Mouse (Mus musculus) cerebellum, postnatal 36 days (tissue): ENCODE results near the gene Sycp1.
A peak's percentile ranks its signal among the peaks of the same experiment; 100 is the strongest.

Experiments used
- DNase-seq, 2 experiments: peaks; one replicate each; pipeline ENCODE4 v3.0.0; 2021 to 2022; ENCODE audit warnings: mixed read lengths in 2 of 2

The Sycp1 gene

GRCm38 (mm10) chr3:102935451-102936354 is at the start of gene Sycp1:
Sycp1 (minus strand) TSS chr3:102936100.
- no peak for DNase-seq

GRCm38 (mm10) chr3:102980349-102980736 is 44.4 kb upstream of the Sycp1 start:
- DNase-seq = no peak

DNA sequence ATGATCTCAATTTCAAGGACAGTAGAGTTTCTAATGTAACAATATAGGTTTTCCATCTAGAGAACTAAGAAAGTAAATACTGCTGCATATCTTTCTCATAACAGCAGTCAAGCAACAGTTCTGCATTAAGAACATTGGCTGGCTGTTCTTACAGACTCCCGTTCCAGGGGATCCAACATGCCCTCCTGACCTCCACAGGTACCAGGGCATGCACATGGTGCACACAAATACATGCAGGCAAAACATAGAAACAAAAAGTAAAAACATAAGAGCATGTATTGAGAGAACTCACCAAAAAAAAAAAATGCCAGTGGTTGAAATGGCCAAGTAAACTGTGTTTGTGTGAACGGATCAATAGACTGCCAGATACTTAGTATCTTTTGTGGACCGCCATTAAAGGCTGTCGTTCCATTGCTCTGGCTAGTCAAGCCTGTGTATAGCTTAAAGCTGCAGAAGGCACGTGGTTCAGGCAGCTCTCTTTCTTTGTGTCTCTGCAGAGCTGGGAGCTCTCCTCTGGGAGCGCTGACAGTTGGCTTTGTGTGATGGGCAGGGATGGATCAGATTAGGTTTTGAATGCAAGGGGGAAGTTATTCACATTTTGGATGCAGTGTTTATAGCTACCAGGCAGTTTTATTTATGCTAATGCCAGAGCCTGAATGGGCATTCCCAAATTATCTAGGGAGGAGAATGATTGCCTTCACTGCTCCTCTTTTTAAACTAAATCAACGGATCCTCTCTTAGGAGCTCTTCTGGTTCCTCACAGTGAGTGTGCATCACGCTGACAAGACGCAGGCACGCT is 43.8 kb upstream of the Sycp1 start:
- DNase-seq = no peak

DNA sequence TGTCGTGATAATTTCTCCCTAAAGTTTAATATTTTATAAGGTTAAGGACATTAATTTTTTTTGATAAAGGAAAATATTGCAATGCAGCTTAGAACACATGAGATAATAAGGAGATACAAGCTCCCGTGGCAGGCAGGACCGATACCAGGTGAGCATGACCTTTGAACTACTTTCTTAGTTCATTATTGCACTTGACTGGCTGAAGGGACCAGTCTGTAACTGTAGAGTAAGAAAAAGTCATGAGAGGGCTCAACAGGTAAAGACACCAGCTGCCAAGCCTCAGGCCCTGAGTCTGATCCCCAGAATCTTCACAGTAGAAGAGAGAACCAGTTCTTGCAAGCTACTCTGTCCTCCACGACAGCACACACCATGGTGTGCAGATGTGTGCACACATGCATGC is 41.0 kb upstream of the Sycp1 start:
- DNase-seq = no peak

- no peak for DNase-seq
These were observed 34.6 kb upstream of the Sycp1 start for GRCm38 (mm10) chr3:102970508-102970907.

GRCm38 (mm10) chr3:102970067-102970466 is 34.2 kb upstream of the Sycp1 start:
- no peak for DNase-seq

GRCm38 (mm10) chr3:102964033-102964432 is 28.1 kb upstream of the Sycp1 start, which contains the start of gene Nr1h5:
Nr1h5 (minus strand) TSS chr3:102964133.
- DNase-seq = no peak

DNA sequence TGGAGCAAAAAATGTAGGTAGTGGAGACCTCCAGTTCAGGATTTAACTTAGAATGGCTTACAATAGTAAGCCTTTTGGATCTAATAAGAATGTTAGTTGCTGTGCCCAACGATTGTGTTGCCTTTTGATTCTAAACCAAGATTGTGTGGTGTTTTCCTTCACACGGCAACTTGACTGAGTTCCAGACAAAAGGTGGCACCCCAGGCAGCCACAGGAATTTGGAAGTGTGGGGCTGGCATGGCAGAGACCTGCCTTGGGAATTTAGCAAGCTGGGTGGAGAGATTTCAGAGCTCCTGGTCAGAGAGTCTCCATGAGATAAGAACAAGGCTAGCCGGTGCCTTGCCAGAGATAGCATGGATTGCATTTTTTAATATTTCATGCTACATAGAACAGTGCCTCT is 19.7 kb upstream of the Sycp1 start:
- no peak for DNase-seq

DNA sequence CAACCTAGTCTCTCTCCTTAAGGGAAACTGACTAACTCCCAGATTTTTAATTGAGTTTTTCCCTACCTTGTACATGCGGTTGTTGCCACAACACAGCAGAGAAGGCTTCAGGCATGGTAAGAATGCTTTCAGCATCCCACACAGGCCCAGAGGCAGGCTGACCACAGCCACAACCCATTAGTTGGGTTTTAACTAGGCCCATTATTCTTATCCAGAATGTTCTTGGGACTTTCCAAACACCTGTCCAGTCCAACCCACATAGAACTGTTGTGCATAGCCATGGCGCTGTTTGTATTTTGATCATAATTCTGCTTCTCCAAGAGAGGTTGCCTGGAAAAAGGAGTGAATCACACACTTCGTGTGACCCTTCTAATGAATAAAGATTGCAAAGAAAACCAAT is 19.2 kb upstream of the Sycp1 start:
- DNase-seq = no peak

GRCm38 (mm10) chr3:102954476-102954875 is 18.6 kb upstream of the Sycp1 start:
- DNase-seq = no peak

GRCm38 (mm10) chr3:102946861-102947260 is 11.0 kb upstream of the Sycp1 start:
- DNase-seq = no peak

DNA sequence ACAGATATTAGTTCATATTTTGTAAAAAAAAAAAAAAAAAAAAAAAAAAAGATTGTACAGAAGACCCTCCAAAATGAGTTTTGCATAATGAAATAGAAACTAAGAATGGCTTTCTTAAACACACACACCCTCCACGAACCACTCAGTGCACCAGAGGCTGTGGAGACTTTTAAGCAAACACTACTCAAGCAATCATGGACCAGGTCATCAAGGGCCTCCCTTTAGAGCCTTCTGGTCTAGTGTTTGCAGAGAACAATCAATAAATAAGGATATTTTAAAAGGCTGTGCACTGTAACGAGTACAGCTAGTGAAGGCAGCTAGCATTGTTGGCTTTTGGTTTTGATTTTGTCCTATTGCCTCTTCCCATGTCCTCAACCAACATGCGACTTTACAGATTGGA is 10.4 kb upstream of the Sycp1 start:
- DNase-seq = no peak

- no peak for DNase-seq
These were observed 2.2 kb upstream of the Sycp1 start for GRCm38 (mm10) chr3:102938100-102938499.

GRCm38 (mm10) chr3:102899136-102899535 is 36.8 kb downstream of the Sycp1 start:
- DNase-seq = no peak

DNA sequence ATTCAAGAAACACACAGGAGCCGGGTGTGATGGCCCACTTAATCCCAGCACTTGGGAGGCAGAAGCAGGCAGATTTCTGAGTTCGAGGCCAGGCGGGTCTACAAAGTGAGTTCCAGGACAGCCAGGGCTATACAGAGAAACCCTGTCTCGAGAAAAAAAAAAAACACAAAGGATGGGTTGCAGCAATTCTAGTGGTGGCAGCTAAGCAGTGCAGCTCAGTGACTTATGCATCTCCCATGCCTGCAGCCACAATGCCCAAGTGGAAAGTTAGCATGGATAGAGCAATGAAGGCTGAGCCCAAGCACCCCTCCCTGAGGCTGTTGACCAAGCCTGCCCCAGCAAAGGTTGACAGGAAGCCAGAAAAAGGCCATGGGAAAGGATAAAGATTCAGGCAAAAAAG is 55.4 kb downstream of the Sycp1 start:
- DNase-seq = no peak

GRCm38 (mm10) chr3:102848661-102849060 is 87.2 kb downstream of the Sycp1 start:
- no peak for DNase-seq

GRCm38 (mm10) chr3:102842386-102842785 is 93.5 kb downstream of the Sycp1 start:
- DNase-seq = no peak

- peak; percentile 80 to 82 for DNase-seq
These were observed 132.0 kb downstream of the Sycp1 start for GRCm38 (mm10) chr3:102803937-102804336.

DNA sequence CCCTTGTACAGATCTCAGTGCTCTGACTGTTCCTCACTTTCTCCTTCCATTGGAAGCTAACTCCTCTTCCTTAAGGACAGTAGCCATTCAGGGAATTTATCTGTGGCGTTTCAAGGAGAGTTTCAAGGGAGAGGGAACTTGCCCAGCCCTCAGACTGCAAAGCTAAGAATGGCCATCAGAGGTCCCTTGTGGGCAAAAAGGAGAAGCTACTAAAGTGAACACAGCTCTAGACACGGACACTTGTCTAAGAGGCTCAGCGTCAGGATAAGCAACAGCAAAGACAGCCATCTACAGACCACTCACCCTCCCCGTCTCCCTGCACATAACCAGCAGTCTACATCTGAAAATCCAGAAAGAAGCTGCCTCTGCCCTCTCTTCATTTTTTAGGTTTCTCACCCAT is 148.5 kb downstream of the Sycp1 start:
- no peak for DNase-seq

DNA sequence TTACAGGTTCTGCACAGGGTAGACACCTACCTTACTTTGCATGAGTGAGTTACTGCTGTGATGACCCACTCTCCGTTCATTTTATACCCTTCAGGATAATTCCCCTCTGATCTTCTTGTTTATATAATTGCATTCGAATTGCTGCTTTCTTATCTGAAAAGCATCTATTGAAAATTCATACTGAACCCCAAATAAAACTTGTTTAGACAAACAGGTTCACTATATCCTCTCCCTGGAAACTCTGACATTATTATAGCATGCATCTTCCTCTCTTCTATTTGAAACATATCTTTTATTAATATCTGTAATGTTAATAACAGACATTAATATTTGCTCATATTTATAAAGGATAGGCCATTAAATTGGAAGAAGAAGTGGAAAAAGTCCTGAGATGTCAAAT is 153.3 kb downstream of the Sycp1 start, which contains the start of gene Tshb:
Gene Tshb, minus strand, starts transcription at position 101 of the 400 bp plus-strand sequence.
- DNase-seq = no peak

GRCm38 (mm10) chr3:102773018-102773417 is 162.9 kb downstream of the Sycp1 start:
- peak; percentile 54 to 55 for DNase-seq
